Mouse (Mus musculus) cerebellum, postnatal 4 days (tissue): ENCODE data around the gene Manf.

Source experiments
- DNase-seq, 2 experiments: peaks; one replicate each; pipeline ENCODE4 v3.0.0; 2022; ENCODE audit warnings: low spot score in 2 of 2, mixed read lengths in 1 of 2

Gene Manf

DNA sequence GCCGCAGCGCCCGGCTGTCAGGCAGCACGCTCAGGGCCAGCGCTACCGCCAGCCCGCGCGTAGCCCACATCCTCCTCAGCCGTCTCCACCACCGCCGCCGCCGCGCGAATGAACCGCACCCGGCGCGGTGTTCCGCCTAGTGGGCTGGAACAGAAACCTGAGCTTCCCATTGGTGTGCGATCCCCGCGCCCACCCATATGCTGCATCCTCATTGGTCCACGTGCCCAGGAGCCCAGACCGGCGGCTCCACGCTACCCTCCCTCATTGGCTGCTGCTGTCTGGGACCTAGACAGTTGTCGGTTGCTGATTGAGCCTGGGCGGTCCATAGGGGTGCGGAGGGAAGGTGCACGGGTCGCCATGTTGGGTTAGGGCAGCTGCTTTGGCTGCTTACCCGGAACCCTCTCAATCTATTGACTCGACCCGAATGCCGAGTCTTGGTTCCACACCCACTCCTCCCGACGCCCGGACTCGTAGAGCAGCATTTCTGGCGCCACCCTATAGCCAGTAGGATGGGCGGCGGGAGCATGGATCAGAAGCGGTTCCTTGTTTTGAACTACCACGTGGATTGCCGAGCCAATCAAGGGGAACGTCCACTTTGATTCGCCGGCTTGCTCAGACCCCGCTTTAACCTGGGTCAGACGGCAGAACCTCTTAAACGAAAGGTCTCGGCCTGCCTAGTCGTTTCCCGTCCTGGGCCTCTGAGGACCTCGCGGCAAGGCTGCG is at the start of gene Manf:
Gene Manf, minus strand, starts transcription at position 151 of the 723 bp plus-strand sequence.
- DNase-seq: peak; percentile 85 to 94

- no peak for DNase-seq
Measured at GRCm38 (mm10) chr9:106934998-106935397, 43.2 kb upstream of the Manf start.

DNA sequence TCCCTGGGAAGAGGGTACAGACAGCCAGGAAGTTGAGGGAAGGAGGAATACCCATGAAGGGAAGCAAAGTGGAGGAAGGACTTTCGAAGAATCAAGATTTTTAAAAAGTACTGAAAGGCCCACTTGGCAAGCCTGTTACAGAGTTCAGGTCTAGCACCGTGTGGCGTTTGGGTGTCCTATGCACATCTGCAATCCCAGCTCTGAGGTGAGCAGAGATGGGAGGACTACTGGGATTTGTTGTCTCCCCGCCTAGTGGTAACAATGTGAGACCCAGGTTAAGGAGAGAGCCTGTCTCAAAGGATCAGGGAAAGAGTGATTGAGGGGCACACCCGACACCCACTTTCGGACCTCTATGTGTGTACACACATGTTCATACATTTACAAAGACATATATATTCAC is 23.1 kb upstream of the Manf start:
- DNase-seq: no peak

DNA sequence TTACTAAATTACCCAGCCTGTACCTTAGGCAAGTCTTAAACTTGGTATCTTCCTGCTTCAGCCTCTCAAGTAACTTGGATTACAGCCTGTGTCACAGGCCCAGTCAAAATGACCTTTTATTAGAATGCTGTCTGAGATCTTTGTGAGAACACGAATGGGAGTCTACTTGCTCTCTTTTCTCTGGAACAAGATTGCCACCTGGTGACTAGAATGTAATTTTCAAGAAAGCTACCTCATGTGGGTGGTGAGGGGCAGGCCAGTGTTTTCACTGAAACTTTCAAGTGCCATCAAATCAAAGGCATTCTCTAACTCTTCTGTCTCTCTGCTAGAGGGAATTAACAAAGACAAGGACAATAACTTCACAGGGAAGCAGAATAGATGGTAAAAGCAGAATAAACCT is 22.0 kb upstream of the Manf start:
- DNase-seq: no peak

DNA sequence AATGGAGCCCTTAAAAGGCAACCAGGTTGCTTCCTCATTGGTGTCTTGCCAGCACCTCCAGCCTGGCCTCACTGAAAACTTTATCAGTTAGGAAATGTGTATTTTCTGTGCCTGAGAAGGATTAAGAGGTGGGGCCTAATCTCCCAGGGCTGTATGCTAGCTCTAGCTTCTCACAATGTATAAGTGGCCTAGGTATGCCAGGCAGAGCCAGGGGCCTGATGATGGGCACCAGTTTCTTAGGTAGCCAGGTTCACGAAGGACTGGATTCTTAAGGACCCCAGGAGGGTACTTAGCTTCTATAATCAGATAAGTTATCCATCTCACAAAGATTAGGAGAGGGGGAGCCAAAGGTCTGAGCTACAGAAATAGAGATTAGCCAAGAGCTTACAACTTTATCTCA is 19.8 kb upstream of the Manf start:
- no peak for DNase-seq

- DNase-seq: no peak
Measured at GRCm38 (mm10) chr9:106908715-106909114, 16.9 kb upstream of the Manf start.

- DNase-seq: no peak
Measured at GRCm38 (mm10) chr9:106908174-106908573, 16.4 kb upstream of the Manf start.

- no peak for DNase-seq
Measured at GRCm38 (mm10) chr9:106906597-106906996, 14.8 kb upstream of the Manf start.

DNA sequence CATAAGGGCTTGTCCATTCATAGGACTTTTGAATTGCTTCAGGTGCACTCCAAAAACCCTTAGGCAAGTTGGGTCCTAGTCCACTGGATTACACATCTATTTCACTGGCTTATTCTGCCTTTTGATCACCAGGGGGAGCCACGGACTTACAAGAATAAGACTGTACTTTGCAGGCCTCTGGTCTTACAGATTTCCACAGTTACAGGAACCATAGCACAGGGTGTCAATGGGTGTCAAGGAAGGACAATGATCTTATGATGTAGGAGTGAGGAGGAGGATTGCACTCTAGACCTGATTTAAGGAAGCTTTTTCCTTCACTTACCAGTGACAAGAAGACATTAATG is 12.0 kb upstream of the Manf start:
- DNase-seq: no peak

GRCm38 (mm10) chr9:106903099-106903790 is 11.5 kb upstream of the Manf start:
- no peak for DNase-seq

DNA sequence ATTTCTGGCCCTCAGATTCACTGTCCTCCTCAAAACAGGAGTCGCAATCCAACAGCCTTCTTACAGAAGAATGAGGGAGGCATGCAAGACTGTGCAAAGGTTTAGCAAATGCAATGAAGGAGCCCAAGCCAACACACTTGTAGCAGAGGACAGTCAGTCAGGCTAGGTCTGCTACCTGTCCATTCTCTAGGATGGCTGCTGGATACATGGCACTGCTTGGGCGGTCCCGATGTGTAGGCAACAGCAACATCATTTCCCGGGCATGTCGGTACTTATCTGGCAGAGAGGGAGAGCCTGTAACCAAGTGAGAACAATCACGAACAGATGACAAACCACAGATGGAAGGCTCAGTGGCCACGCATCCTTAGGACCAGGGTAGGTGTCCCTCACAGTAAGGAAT is 9.8 kb upstream of the Manf start:
- no peak for DNase-seq

DNA sequence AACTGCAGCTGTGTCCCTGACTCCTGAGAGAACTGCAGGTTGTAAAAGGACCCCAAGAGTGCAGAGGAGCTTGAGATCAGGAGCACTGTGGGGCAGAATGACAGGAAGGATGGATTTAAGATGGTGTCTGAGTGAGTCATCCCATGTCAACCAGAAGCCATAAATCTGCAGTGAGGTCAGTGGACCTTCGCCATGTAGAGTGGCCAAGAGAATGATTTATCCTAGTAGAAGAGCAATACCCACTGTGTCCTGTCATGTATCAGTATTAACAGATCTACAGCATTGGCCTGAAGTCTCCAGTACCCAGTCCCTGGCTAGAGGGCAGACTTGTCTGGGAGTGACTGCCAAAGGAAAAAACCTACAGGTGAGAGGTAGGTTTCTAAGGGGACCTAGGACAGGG is 7.1 kb upstream of the Manf start:
- no peak for DNase-seq

DNA sequence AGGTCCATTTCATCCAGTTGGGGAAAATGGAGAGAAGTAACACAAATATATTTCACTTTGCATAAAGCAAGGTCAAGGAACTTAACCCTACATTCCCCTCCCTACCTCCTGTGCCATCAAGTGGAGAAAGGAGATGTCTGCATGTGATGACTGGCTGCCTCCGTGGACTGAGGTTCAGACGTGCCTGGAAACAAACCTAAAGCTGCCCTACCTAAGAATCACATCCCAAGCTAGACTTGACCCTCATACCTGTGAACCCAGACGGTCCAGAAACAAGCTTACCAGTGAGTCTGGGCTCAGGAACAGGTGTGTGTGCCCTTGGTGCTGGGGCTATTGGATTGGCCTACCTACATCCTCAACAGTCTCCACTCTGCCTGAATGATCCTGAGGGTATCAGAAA is 1.5 kb upstream of the Manf start:
- DNase-seq: no peak

DNA sequence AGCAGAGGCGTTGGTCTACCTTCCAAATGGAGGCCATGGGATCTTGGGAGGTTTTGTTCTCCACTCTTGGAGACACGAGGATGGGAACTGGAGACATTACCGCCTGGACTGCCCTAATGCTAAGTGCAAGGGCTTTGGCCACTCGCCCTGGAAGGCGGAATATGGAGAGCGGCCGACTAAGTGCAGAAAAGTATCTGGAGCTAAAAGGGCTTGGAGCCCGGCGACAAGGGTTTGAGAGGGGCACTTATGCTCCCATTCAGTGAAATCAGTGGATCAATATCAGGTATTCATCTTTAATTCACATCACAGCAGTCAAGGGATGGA is 735 bp upstream of the Manf start:
- no peak for DNase-seq

DNA sequence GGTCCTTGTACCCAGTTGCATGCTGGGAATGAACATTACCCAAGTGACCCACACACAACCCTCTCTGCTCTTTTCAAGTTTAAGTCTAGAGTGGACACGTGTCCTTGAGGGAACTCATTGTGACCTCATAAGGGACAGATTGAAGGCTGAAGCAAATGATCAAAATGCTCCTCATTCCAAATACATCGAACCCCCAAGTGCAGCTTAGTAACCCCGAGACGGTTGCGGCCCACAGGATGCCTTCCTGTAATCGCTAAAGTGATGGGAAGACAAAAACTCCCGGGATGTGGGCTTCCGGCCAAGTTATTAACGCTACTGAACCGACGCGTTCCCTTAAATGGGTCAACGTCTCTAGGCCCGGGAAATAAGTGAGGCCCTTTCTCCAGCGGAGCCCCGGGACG is 438 bp downstream of the Manf start:
- no peak for DNase-seq

GRCm38 (mm10) chr9:106890496-106891240 is 1.1 kb downstream of the Manf start:
- no peak for DNase-seq

DNA sequence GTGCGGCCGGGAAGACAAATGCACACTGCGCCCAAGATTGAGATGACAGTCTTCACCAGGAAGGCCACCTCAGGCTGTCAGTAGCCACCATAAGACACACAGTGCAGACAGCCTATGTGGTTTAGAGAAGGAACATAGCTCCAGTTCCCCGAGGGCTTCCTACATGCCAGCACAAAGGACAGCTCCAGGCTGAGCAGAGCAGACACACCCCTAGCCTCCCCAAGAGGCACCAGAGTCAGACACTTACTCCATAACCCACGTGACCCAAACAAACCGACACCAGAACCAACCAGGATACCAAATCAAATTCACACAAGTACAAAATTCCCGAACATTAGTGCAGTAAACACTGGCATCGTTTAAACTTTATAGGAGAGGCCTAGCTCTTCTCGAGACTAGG is 2.5 kb downstream of the Manf start:
- no peak for DNase-seq

DNA sequence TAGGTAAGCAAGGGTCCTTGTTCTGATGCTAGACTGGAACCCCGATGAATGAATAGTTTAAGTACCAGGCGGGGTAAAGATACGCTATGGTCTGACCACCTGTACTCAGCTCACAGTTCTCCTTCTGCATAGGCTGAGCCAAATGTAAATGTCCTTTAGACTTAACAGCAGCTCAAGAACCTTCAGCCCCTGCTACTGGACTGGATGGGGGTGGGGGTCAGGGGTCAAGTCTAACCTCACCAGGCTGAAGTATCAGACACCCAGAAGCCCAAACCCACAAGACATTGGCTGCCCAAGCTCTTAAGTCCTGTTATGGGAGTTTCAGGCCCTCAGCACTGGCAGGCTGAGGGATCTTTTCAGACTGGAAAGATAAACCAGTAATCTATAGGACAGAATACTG is 3.4 kb downstream of the Manf start:
- DNase-seq: no peak

GRCm38 (mm10) chr9:106886828-106887702 is 4.7 kb downstream of the Manf start, which contains the start of gene Rbm15b:
Gene Rbm15b (minus strand): TSS chr9:106887428.
- DNase-seq: peak; percentile 94 to 99

DNA sequence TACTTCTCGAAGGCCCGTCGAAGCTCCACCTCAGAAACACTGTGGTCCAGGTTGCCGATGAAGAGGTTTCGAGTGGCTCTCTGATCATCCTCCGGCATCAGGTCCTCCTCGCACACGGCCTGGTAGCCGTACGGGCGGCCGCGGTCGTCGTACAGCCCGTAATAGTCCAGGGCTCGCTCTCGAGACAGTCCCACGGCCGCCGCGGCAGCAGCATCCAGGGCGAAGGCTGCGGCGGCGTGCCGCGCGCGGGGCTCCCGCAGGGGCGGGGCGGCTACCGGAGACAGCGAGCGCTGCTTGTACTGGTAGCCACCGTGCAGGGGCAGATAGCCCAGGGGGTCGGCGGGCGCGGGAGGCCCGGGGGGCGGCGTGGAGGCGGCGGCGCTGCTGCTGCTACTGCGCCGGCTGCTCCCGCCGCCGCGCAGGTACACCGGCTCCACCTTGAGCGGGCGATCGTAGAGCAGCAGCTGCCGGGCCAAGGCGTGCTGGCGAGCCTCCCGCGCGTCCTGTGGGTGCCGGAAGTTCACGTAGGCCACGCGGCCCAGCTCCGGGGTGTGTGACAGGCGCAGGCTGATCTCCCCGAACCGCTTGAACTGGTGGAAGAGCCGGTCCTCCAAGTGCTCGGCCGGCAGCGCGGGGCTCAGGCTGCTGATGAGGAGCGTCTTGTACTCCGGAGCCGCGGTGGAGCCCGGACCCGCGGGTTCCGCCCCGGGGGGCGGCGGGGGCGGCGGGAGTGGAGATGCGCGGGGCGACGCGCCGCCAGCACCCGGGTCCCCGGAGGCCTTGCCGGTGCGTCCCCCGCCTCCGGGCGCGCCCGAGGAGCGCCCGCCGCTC is 5.7 kb downstream of the Manf start:
- peak in 1 of 2 experiments; percentile 52 for DNase-seq
